Mouse (Mus musculus) kidney, adult 2 months (tissue): Measurements from ENCODE around the gene Prr12. TPM values are rescaled to one million over a fixed set of nuclear protein-coding genes. Genes with fewer than 3 reads are reported as not detected.

Source experiments
- DNase-seq: peaks from one replicate; pipeline ENCODE4 v3.0.0; 2021
- H3K27ac ChIP-seq: fragments of 200-500 bp; 2 replicates; pipeline ENCODE4 v1.5.1; 2012; ENCODE audit warnings: low read depth, low read length, control low read depth, inconsistent platforms; ENCODE audit not compliant: insufficient read depth
- H3K27me3 ChIP-seq: fragments of 200-500 bp; replicated peaks from 2 replicates; pipeline ENCODE4 v1.6.1; 2012; ENCODE audit warnings: mild to moderate bottlenecking, moderate library complexity, low read length, inconsistent platforms; ENCODE audit not compliant: control insufficient read depth, insufficient read depth
- H3K36me3 ChIP-seq: fragments of 200-500 bp; 2 replicates; pipeline ENCODE4 v1.6.1; 2012; ENCODE audit warnings: mild to moderate bottlenecking, moderate library complexity, low read length, inconsistent platforms; ENCODE audit not compliant: control insufficient read depth, insufficient read depth
- H3K4me1 ChIP-seq: fragments of 200-500 bp; 2 replicates; pipeline ENCODE4 v1.6.1; 2011; ENCODE audit warnings: low read length; ENCODE audit not compliant: control insufficient read depth, insufficient read depth
- H3K4me3 ChIP-seq: fragments of 200-500 bp; 2 replicates; pipeline ENCODE4 v1.5.1; 2011; ENCODE audit warnings: mild to moderate bottlenecking, low read depth, low read length, control low read depth; ENCODE audit not compliant: insufficient read depth
- CTCF ChIP-seq: fragments of 200-500 bp; conservative IDR thresholded peaks from 2 replicates; pipeline ENCODE4 v1.5.1; 2011; ENCODE audit warnings: low read depth, mild to moderate bottlenecking, control low read depth, low read length, moderate library complexity, mixed read lengths; ENCODE audit not compliant: insufficient read depth, insufficient read length
- POLR2A ChIP-seq: fragments of 200-500 bp; IDR thresholded peaks from one replicate; pipeline ENCODE4 v1.6.1; 2011; ENCODE audit warnings: low read depth, low read length, control low read depth
- WGBS: fragments of 180-500 bp; shearing (Covaris S2); methylation state at CpG from one replicate; pipeline ENCODE4 v1.1.7; 2018; 5-methylcytosine and 5-hydroxymethylcytosine counted together
- polyA plus RNA-seq: library from polyadenylated mRNA; depleted of rRNA; stranded (reverse); fragments of >200 nt; gene quantifications from 2 replicates; pipeline ENCODE4 v1.2.3, GENCODE M21; 2012

The Prr12 gene
- polyA plus RNA-seq, 1 experiment = 9.1 TPM

GRCm38 (mm10) chr7:45094121-45094520, 41.4 kb upstream of the Prr12 start:
- Histone ChIP-seq H3K4me3 (no peak overlapping the region), H3K36me3 (no peaks in the 10 kb centered on the region), H3K27ac (no peak overlapping the region), H3K4me1 (peaks cover 9% of the 10 kb centered on the region; the same call in 1 of the 2 replicates), H3K27me3 (no peaks in the 10 kb centered on the region)
- no peak for TF ChIP-seq POLR2A
- TF ChIP-seq CTCF = no peak
- 48% methylated on average over 7 of the region's 7 CpGs for WGBS
- DNase-seq = peak; percentile 33

GRCm38 (mm10) chr7:45093516-45093905, 40.8 kb upstream of the Prr12 start:
- no peaks in the 10 kb centered on the region for H3K36me3 ChIP-seq
- peaks cover 9% of the 10 kb centered on the region; the same call in 1 of the 2 replicates for H3K4me1 ChIP-seq
- no peak overlapping the region for H3K4me3 ChIP-seq
- H3K27me3 ChIP-seq = no peaks in the 10 kb centered on the region
- WGBS = 35% methylated on average over 18 of the region's 18 CpGs
- DNase-seq = no peak
- TF ChIP-seq CTCF (no peak), POLR2A (no peak)
- H3K27ac ChIP-seq = no peak overlapping the region

GRCm38 (mm10) chr7:45092828-45093515, 40.3 kb upstream of the Prr12 start:
- no peaks in the 10 kb centered on the region for H3K36me3 ChIP-seq
- DNase-seq = no peak
- H3K27me3 ChIP-seq = no peaks in the 10 kb centered on the region
- TF ChIP-seq CTCF (no peak), POLR2A (no peak)
- H3K4me1 ChIP-seq = peaks cover 5% of the 10 kb centered on the region; the same call in 1 of the 2 replicates
- 54% methylated on average over 12 of the region's 12 CpGs for WGBS
- no peak overlapping the region for H3K4me3 ChIP-seq
- no peak overlapping the region for H3K27ac ChIP-seq

- TF ChIP-seq CTCF (no peak), POLR2A (no peak)
These were observed 39.4 kb upstream of the Prr12 start, which contains the start of gene Rcn3 for GRCm38 (mm10) chr7:45092048-45092447. Rcn3 (minus strand) TSS chr7:45092221.

GRCm38 (mm10) chr7:45091001-45091990, 38.6 kb upstream of the Prr12 start:
- no peak overlapping the region for H3K27ac ChIP-seq
- 24% methylated on average over 35 of the region's 35 CpGs for WGBS
- no peaks in the 10 kb centered on the region for H3K36me3 ChIP-seq
- no peaks in the 10 kb centered on the region for H3K27me3 ChIP-seq
- TF ChIP-seq POLR2A (no peak), CTCF (no peak)
- H3K4me1 ChIP-seq = no peaks in the 10 kb centered on the region
- H3K4me3 ChIP-seq = peak overlapping the region; percentile 49
- DNase-seq = no peak

More at GRCm38 (mm10) chr7:45092048-45092447, 39.4 kb upstream of the Prr12 start, which contains the start of gene Rcn3:
- 1% methylated on average over 16 of the region's 16 CpGs for WGBS
- H3K27me3 ChIP-seq = no peaks in the 10 kb centered on the region
- H3K4me1 ChIP-seq = no peaks in the 10 kb centered on the region
- no peak within 1 kb of the TSS for H3K27ac ChIP-seq
- H3K36me3 ChIP-seq = no peaks in the 10 kb centered on the region
- peak; percentile 77 for DNase-seq
- H3K4me3 ChIP-seq = peak within 1 kb of the TSS; percentile 49

- H3K27me3 ChIP-seq = no peaks in the 10 kb centered on the region
- no peak overlapping the region for H3K4me3 ChIP-seq
- H3K27ac ChIP-seq = no peak overlapping the region
- 82% methylated on average over 13 of the region's 13 CpGs for WGBS
- H3K4me1 ChIP-seq = no peaks in the 10 kb centered on the region
- no peak for TF ChIP-seq POLR2A
- TF ChIP-seq CTCF = no peak
- DNase-seq = no peak
- no peaks in the 10 kb centered on the region for H3K36me3 ChIP-seq
These were observed 37.7 kb upstream of the Prr12 start for GRCm38 (mm10) chr7:45090251-45090977.
